20 mouse cellular contexts compared by ENCODE assay signal in the genomic region with DNA sequence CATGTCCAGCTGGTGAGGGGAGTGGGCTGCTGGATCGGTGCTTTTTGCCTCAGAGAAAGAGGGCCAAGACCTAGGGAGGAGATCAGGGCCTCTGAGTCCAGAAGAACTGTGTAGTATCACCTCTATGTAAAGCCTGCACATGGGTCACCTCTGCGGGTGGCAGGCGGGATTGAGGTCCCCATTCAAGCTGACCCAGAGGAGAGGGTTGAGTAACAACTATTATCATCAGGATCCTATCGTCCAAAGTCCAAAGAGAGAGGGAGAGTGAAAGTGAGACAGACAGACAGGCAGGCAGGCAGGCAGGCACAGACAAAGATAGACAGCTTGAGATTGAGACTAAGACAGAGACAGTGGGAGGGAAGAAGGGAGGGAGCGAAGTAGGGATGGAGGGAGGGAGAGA. TPM values are rescaled to one million over a fixed set of nuclear protein-coding genes. Genes with fewer than 3 reads are reported as not detected.
DNase-seq lines count a peak whose midpoint lies in the region; ATAC-seq lines count a peak whose summit lies in the region.
"Had no signal": no experiment of that assay in that cellular context is flagged by ENCODE, and none has a peak within 500 bp of the region (broad histone marks: within the 10 kb centered on the region; RNA-seq: fewer than 3 reads in every experiment).

No protein-coding gene starts in this region.

- no peaks in the 10 kb centered on the region for H3K36me3 ChIP-seq in hindbrain, embryonic 12.5 days
- H3K36me3 ChIP-seq in hindbrain, embryonic 16.5 days (ENCODE audit: control insufficient read depth, insufficient read depth, low read length), result no peaks in the 10 kb centered on the region
- no peaks in the 10 kb centered on the region for H3K36me3 ChIP-seq in kidney, embryonic 15.5 days
- H3K36me3 ChIP-seq in liver, embryonic 13.5 days, result no peaks in the 10 kb centered on the region
- H3K36me3 ChIP-seq: heart, embryonic 13.5 days had no signal

- peaks cover 52% of the 10 kb centered on the region for H3K27me3 ChIP-seq in hindbrain, embryonic 12.5 days
- no peaks in the 10 kb centered on the region; the same call in 1 of the 2 replicates for H3K27me3 ChIP-seq in hindbrain, embryonic 16.5 days (replicated peaks; ENCODE audit: control insufficient read depth, insufficient read depth, low read length)
- H3K27me3 ChIP-seq in kidney, embryonic 15.5 days, result peaks cover 26% of the 10 kb centered on the region
- H3K27me3 ChIP-seq in liver, embryonic 13.5 days, result peaks cover 10% of the 10 kb centered on the region; the same call in 1 of the 2 replicates

- H3K4me2 ChIP-seq in hindbrain, embryonic 12.5 days (replicated peaks), result no peak overlapping the region
- H3K4me2 ChIP-seq in hindbrain, embryonic 16.5 days (ENCODE audit: low read length), result no peak overlapping the region
- H3K4me2 ChIP-seq in kidney, embryonic 15.5 days, result no peak overlapping the region
- H3K4me2 ChIP-seq in liver, embryonic 13.5 days, result no peak overlapping the region
- H3K4me2 ChIP-seq: forebrain, embryonic 13.5 days; heart, embryonic 13.5 days had no signal

- DNase-seq in kidney, postnatal 36 days, result no peak
- DNase-seq in liver, embryonic 13.5 days, result no peak
- DNase-seq in liver, result no peak
- DNase-seq: adrenal gland, postnatal 14 days; cerebellum, adult 11-12 months; cerebellum, adult 9-10 months; cerebellum, postnatal 25 days; gastrocnemius, postnatal 36 days; heart, adult 11 months; heart, postnatal 36 days had no signal

- WGBS in hindbrain, embryonic 12.5 days, result 57% methylated on average over 5 of the region's 5 CpGs
- WGBS in hindbrain, embryonic 16.5 days, result 57% methylated on average over 5 of the region's 5 CpGs
- WGBS in kidney, embryonic 15.5 days, result 67% methylated on average over 5 of the region's 5 CpGs
- 62% methylated on average over 5 of the region's 5 CpGs for WGBS in liver, embryonic 13.5 days (ENCODE audit: insufficient replicate concordance)

- H3K27ac ChIP-seq in hindbrain, embryonic 12.5 days, result no peak overlapping the region
- H3K27ac ChIP-seq in hindbrain, embryonic 16.5 days (ENCODE audit: low read depth, low read length), result no peak overlapping the region
- peak overlapping the region; percentile 3; the same call in 1 of the 2 replicates for H3K27ac ChIP-seq in kidney, embryonic 15.5 days
- no peak overlapping the region for H3K27ac ChIP-seq in liver, embryonic 13.5 days
- H3K27ac ChIP-seq: forebrain, embryonic 13.5 days; heart, embryonic 13.5 days had no signal

- ATAC-seq in hindbrain, embryonic 12.5 days (ENCODE audit: low FRiP score), result no peak
- no peak for ATAC-seq in hindbrain, embryonic 16.5 days
- ATAC-seq in kidney, embryonic 15.5 days (replicated peaks; ENCODE audit: low FRiP score), result no peak
- peak; percentile 52 for ATAC-seq in liver, embryonic 13.5 days (ENCODE audit: low read depth)
- ATAC-seq: activated CD4-positive, CD25-positive, alpha-beta regulatory T cell, adult 4 months; Patski had no signal

- peak overlapping the region; percentile 10; the same call in 1 of the 2 replicates for H3K9ac ChIP-seq in hindbrain, embryonic 12.5 days
- H3K9ac ChIP-seq in hindbrain, embryonic 16.5 days (ENCODE audit: low read depth, low read length), result no peak overlapping the region
- H3K9ac ChIP-seq in kidney, embryonic 15.5 days, result no peak overlapping the region
- no peak overlapping the region for H3K9ac ChIP-seq in liver, embryonic 13.5 days
- H3K9ac ChIP-seq: forebrain, embryonic 13.5 days; heart, embryonic 13.5 days had no signal

- H3K9me3 ChIP-seq in hindbrain, embryonic 12.5 days (replicated peaks), result 0 out of 2 replicates have a peak, but pooled peaks cover 7% of the 10 kb centered on the region
- H3K9me3 ChIP-seq in hindbrain, embryonic 16.5 days (ENCODE audit: control insufficient read depth, low read length), result no peaks in the 10 kb centered on the region
- no peaks in the 10 kb centered on the region for H3K9me3 ChIP-seq in kidney, embryonic 15.5 days (replicated peaks)
- no peaks in the 10 kb centered on the region for H3K9me3 ChIP-seq in liver, embryonic 13.5 days (replicated peaks)
- H3K9me3 ChIP-seq: forebrain, embryonic 13.5 days; heart, embryonic 13.5 days had no signal

- H3K4me3 ChIP-seq in hindbrain, embryonic 12.5 days, result no peak overlapping the region
- H3K4me3 ChIP-seq in hindbrain, embryonic 16.5 days (ENCODE audit: low read length), result no peak overlapping the region
- H3K4me3 ChIP-seq in kidney, embryonic 15.5 days (replicated peaks), result no peak overlapping the region
- H3K4me3 ChIP-seq in liver, embryonic 13.5 days (replicated peaks), result no peak overlapping the region
- H3K4me3 ChIP-seq: forebrain, embryonic 13.5 days; heart, embryonic 13.5 days had no signal

- H3K4me1 ChIP-seq in hindbrain, embryonic 12.5 days, result peaks cover 4% of the 10 kb centered on the region; the same call in 1 of the 2 replicates
- H3K4me1 ChIP-seq in hindbrain, embryonic 16.5 days (ENCODE audit: control insufficient read depth, insufficient read depth, low read depth, low read length), result no peaks in the 10 kb centered on the region
- 0 out of 2 replicates have a peak, but pooled peaks cover 3% of the 10 kb centered on the region for H3K4me1 ChIP-seq in kidney, embryonic 15.5 days
- H3K4me1 ChIP-seq in liver, embryonic 13.5 days (replicated peaks), result peaks cover 11% of the 10 kb centered on the region
- H3K4me1 ChIP-seq: heart, embryonic 13.5 days had no signal

RNA-seq across cellular contexts. Expression of a gene that starts 0.4 kb away (rescaled TPM):
- polyA plus RNA-seq in hindbrain, embryonic 12.5 days (2016; fragmentation: Nextera tagmentation; extraction: Ambion mirVana), result 0.23 TPM in 1 of 2 replicates, not detected in the other
- polyA plus RNA-seq in hindbrain, embryonic 16.5 days (2015; fragmentation: Nextera tagmentation; extraction: Ambion mirVana), result 0.14 TPM in 1 of 2 replicates, not detected in the other
- polyA plus RNA-seq in kidney, embryonic 15.5 days (2015; fragmentation: Nextera tagmentation; extraction: Ambion mirVana), result 7.0 and 8.1 TPM in 2 replicates
- polyA plus RNA-seq in liver, embryonic 13.5 days (2015; fragmentation: Nextera tagmentation; extraction: Ambion mirVana), result not detected in 2 replicates
- polyA plus RNA-seq: activated CD4-positive, CD25-positive, alpha-beta regulatory T cell, adult 4 months; cortical plate, adult 2 months; forebrain, embryonic 13.5 days; heart, embryonic 13.5 days; heart, postnatal 0 days; hindbrain, embryonic 11.5 days; Patski had no signal

RNA-seq across cellular contexts. Expression of a gene that starts 19.2 kb away (rescaled TPM):
- polyA plus RNA-seq in hindbrain, embryonic 12.5 days (2016; fragmentation: Nextera tagmentation; extraction: Ambion mirVana), result 0.13 TPM in 1 of 2 replicates, not detected in the other
- polyA plus RNA-seq in hindbrain, embryonic 16.5 days (2015; fragmentation: Nextera tagmentation; extraction: Ambion mirVana), result 0.30 TPM in 1 of 2 replicates, not detected in the other
- not detected in 2 replicates for polyA plus RNA-seq in kidney, embryonic 15.5 days (2015; fragmentation: Nextera tagmentation; extraction: Ambion mirVana)
- not detected in 2 replicates for polyA plus RNA-seq in liver, embryonic 13.5 days (2015; fragmentation: Nextera tagmentation; extraction: Ambion mirVana)
- polyA plus RNA-seq: activated CD4-positive, CD25-positive, alpha-beta regulatory T cell, adult 4 months; cortical plate, adult 2 months; heart, embryonic 13.5 days had no signal

RNA-seq across cellular contexts. Expression of a gene that starts 32.1 kb away (rescaled TPM):
- polyA plus RNA-seq in hindbrain, embryonic 12.5 days (2016; fragmentation: Nextera tagmentation; extraction: Ambion mirVana), result not detected in 2 replicates
- polyA plus RNA-seq in hindbrain, embryonic 16.5 days (2015; fragmentation: Nextera tagmentation; extraction: Ambion mirVana), result not detected in 2 replicates
- not detected in 2 replicates for polyA plus RNA-seq in kidney, embryonic 15.5 days (2015; fragmentation: Nextera tagmentation; extraction: Ambion mirVana)
- not detected in 2 replicates for polyA plus RNA-seq in liver, embryonic 13.5 days (2015; fragmentation: Nextera tagmentation; extraction: Ambion mirVana)
- polyA plus RNA-seq: cortical plate, adult 2 months; forebrain, embryonic 13.5 days; heart, embryonic 13.5 days; heart, postnatal 0 days had no signal

RNA-seq across cellular contexts. Expression of a gene that starts 32.4 kb away (rescaled TPM):
- polyA plus RNA-seq in hindbrain, embryonic 12.5 days (2016; fragmentation: Nextera tagmentation; extraction: Ambion mirVana), result 62.2 and 65.8 TPM in 2 replicates
- 63.1 and 70.0 TPM in 2 replicates for polyA plus RNA-seq in hindbrain, embryonic 16.5 days (2015; fragmentation: Nextera tagmentation; extraction: Ambion mirVana)
- 79.7 and 86.7 TPM in 2 replicates for polyA plus RNA-seq in kidney, embryonic 15.5 days (2015; fragmentation: Nextera tagmentation; extraction: Ambion mirVana)
- polyA plus RNA-seq in liver, embryonic 13.5 days (2015; fragmentation: Nextera tagmentation; extraction: Ambion mirVana), result 50.1 and 57.5 TPM in 2 replicates

RNA-seq across cellular contexts. Expression of a gene that starts 51.6 kb away (rescaled TPM):
- polyA plus RNA-seq in hindbrain, embryonic 12.5 days (2016; fragmentation: Nextera tagmentation; extraction: Ambion mirVana), result 61.3 and 65.7 TPM in 2 replicates
- 115 and 123 TPM in 2 replicates for polyA plus RNA-seq in hindbrain, embryonic 16.5 days (2015; fragmentation: Nextera tagmentation; extraction: Ambion mirVana)
- 49.8 and 54.1 TPM in 2 replicates for polyA plus RNA-seq in kidney, embryonic 15.5 days (2015; fragmentation: Nextera tagmentation; extraction: Ambion mirVana)
- polyA plus RNA-seq in liver, embryonic 13.5 days (2015; fragmentation: Nextera tagmentation; extraction: Ambion mirVana), result 13.4 and 14.3 TPM in 2 replicates
